Mouse (Mus musculus): ENCODE measurements around the gene Rrbp1. TPM values are rescaled to one million over a fixed set of nuclear protein-coding genes. Genes with fewer than 3 reads are reported as not detected.

The Rrbp1 gene
- total and polyA plus RNA-seq, 2 experiments from 2014 or later = 22.4 to 33.9 TPM

DNA sequence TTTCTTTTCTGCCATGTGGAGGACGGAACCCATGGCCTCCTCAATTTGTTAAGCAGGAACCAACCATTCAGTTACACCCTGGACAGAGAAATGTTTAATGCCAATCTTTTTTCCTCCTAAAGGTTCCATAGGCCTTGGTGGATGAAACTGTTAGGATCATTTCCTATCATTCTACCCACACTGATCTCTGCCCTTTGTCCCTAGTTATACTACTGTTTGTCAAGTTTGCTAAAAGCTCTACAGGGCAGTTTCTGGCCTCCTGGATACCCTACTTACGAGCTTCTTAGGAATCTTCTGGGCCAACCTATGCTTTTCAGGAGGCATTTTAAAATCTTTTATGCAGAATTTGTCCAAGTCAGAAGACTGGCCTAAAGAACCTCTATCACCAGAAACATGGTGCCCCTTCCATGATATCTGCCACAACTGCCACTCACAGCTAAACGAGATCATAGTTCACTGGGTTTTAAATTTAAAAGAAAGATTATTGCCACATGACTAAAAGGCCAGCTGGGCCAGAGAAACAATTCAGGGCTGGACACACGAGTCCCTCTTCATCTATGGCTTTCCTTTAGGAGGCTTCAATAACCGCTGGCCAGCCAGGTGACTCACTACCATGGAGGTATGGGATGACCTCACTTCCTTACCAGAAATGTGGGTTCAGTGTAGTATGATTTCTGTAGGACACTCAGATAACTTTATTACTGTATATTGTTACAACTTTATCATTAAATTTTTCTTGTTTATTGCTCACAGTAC lies 8.7 kb downstream of the Rrbp1 start:
- H3K9ac ChIP-seq (replicated peaks; ENCODE audit: low read length, poor library complexity, severe bottlenecking) = no peak overlapping the region
- WGBS = 85% methylated on average over 5 of the region's 5 CpGs
- no peaks in the 10 kb centered on the region for H3K36me3 ChIP-seq (ENCODE audit: insufficient read depth, low read length)
- no peak for TF ChIP-seq CTCF (IDR thresholded peaks at IDR 0.05)
- no peak overlapping the region for H3K4me3 ChIP-seq (ENCODE audit: low read depth, low read length)
- H3K27ac ChIP-seq (ENCODE audit: low read depth, low read length) = no peak overlapping the region
- H3K4me1 ChIP-seq (ENCODE audit: insufficient read depth, low read length) = no peaks in the 10 kb centered on the region
- no peak for ATAC-seq (ENCODE audit: low FRiP score)
- no peak for DNase-seq (ENCODE audit: low spot score)
- no peaks in the 10 kb centered on the region for H3K27me3 ChIP-seq (ENCODE audit: insufficient read depth, low read length)
- H3K9me3 ChIP-seq (ENCODE audit: low read length) = no peaks in the 10 kb centered on the region
- H3K4me2 ChIP-seq (ENCODE audit: low read depth, low read length, poor library complexity, severe bottlenecking) = no peak overlapping the region

- no peak for ATAC-seq (ENCODE audit: low FRiP score)
- Histone ChIP-seq H3K36me3 (ENCODE audit: insufficient read depth, low read length) (no peaks in the 10 kb centered on the region), H3K27me3 (ENCODE audit: insufficient read depth, low read length) (no peaks in the 10 kb centered on the region), H3K4me3 (ENCODE audit: low read depth, low read length) (no peak overlapping the region), H3K4me1 (ENCODE audit: insufficient read depth, low read length) (no peaks in the 10 kb centered on the region), H3K9ac (replicated peaks; ENCODE audit: low read length, poor library complexity, severe bottlenecking) (no peak overlapping the region), H3K4me2 (ENCODE audit: low read depth, low read length, poor library complexity, severe bottlenecking) (no peak overlapping the region), H3K27ac (ENCODE audit: low read depth, low read length) (no peak overlapping the region), H3K9me3 (ENCODE audit: low read length) (no peaks in the 10 kb centered on the region)
- 89% methylated on average over 1 of the region's 1 CpGs for WGBS
- no peak for TF ChIP-seq CTCF (IDR thresholded peaks at IDR 0.05)
- DNase-seq (ENCODE audit: low spot score) = no peak
These were observed 18.1 kb downstream of the Rrbp1 start for GRCm38 (mm10) chr2:143992977-143993376.

- no peak for TF ChIP-seq CTCF (IDR thresholded peaks at IDR 0.05)
- Histone ChIP-seq H3K36me3 (ENCODE audit: insufficient read depth, low read length) (no peaks in the 10 kb centered on the region), H3K27ac (ENCODE audit: low read depth, low read length) (no peak overlapping the region), H3K27me3 (ENCODE audit: insufficient read depth, low read length) (no peaks in the 10 kb centered on the region), H3K4me1 (ENCODE audit: insufficient read depth, low read length) (no peaks in the 10 kb centered on the region), H3K4me2 (ENCODE audit: low read depth, low read length, poor library complexity, severe bottlenecking) (no peak overlapping the region), H3K9me3 (ENCODE audit: low read length) (no peaks in the 10 kb centered on the region), H3K9ac (replicated peaks; ENCODE audit: low read length, poor library complexity, severe bottlenecking) (no peak overlapping the region), H3K4me3 (ENCODE audit: low read depth, low read length) (no peak overlapping the region)
- WGBS = 88% methylated on average over 7 of the region's 7 CpGs
- no peak for ATAC-seq (ENCODE audit: low FRiP score)
- no peak for DNase-seq (ENCODE audit: low spot score)
These were observed 18.9 kb downstream of the Rrbp1 start for GRCm38 (mm10) chr2:143991964-143992672.

- Histone ChIP-seq H3K4me2 (ENCODE audit: low read depth, low read length, poor library complexity, severe bottlenecking) (no peak overlapping the region), H3K36me3 (ENCODE audit: insufficient read depth, low read length) (no peaks in the 10 kb centered on the region), H3K27ac (ENCODE audit: low read depth, low read length) (no peak overlapping the region), H3K9me3 (ENCODE audit: low read length) (no peaks in the 10 kb centered on the region), H3K9ac (replicated peaks; ENCODE audit: low read length, poor library complexity, severe bottlenecking) (no peak overlapping the region), H3K27me3 (ENCODE audit: insufficient read depth, low read length) (no peaks in the 10 kb centered on the region), H3K4me1 (ENCODE audit: insufficient read depth, low read length) (no peaks in the 10 kb centered on the region), H3K4me3 (ENCODE audit: low read depth, low read length) (no peak overlapping the region)
- DNase-seq (ENCODE audit: low spot score) = peak; percentile 46
- WGBS = 4% methylated on average over 1 of the region's 1 CpGs
- TF ChIP-seq CTCF (IDR thresholded peaks at IDR 0.05) = no peak
- 0 out of 2 replicates have a peak, but pooled peaks have one; percentile 52 for ATAC-seq (ENCODE audit: low FRiP score)
These were observed 20.1 kb downstream of the Rrbp1 start for GRCm38 (mm10) chr2:143990997-143991396.

DNA sequence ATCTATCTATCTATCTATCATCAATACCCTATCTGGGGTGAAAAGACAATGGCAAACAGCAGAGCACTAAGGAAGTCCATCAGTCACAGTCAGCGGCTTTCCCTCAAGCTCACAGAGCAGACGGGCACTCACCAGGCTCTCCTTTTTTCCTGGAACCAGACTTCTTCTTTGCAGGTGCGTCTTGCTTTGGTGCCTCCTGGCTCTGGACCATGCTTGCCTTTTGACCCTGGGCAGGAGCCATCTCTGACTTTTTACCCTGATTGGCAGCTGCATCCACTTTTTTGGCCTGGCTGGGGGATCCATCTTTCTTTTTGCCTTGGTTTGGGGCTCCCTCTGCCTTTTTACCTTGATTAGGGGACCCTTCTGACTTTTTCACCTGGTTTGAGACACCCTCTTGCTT lies 23.0 kb downstream of the Rrbp1 start:
- no peak overlapping the region for H3K4me2 ChIP-seq (ENCODE audit: low read depth, low read length, poor library complexity, severe bottlenecking)
- H3K27me3 ChIP-seq (ENCODE audit: insufficient read depth, low read length) = no peaks in the 10 kb centered on the region
- DNase-seq (ENCODE audit: low spot score) (no peak), ATAC-seq (ENCODE audit: low FRiP score) (no peak)
- 90% methylated on average over 3 of the region's 3 CpGs for WGBS
- no peak overlapping the region for H3K4me3 ChIP-seq (ENCODE audit: low read depth, low read length)
- H3K27ac ChIP-seq (ENCODE audit: low read depth, low read length) = no peak overlapping the region
- no peak overlapping the region for H3K9ac ChIP-seq (replicated peaks; ENCODE audit: low read length, poor library complexity, severe bottlenecking)
- no peak for TF ChIP-seq CTCF (IDR thresholded peaks at IDR 0.05)
- no peaks in the 10 kb centered on the region for H3K9me3 ChIP-seq (ENCODE audit: low read length)
- peaks cover 5% of the 10 kb centered on the region; the same call in 1 of the 2 replicates for H3K36me3 ChIP-seq (ENCODE audit: insufficient read depth, low read length)
- H3K4me1 ChIP-seq (ENCODE audit: insufficient read depth, low read length) = no peaks in the 10 kb centered on the region

DNA sequence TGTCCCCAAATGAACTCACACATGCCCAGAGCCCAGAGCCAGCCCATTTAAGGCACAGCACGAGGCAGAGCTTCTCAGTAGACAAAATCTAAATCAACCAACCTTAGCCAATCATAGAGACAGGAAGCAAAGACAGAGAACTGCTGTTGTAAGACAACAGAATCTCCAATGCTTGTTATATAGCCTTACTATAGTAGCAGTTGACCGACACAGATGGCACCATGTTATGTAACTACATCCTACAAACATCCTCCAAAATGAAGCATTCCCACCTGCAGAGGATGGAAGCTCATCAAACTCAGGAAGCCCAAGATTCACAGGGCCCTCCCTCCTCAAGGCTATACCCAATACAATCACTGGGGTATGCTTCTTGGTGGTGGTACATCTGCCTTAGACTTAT lies 23.6 kb downstream of the Rrbp1 start:
- Histone ChIP-seq H3K36me3 (ENCODE audit: insufficient read depth, low read length) (peaks cover 5% of the 10 kb centered on the region; the same call in 1 of the 2 replicates), H3K4me2 (ENCODE audit: low read depth, low read length, poor library complexity, severe bottlenecking) (no peak overlapping the region), H3K9me3 (ENCODE audit: low read length) (no peaks in the 10 kb centered on the region), H3K4me3 (ENCODE audit: low read depth, low read length) (no peak overlapping the region), H3K9ac (replicated peaks; ENCODE audit: low read length, poor library complexity, severe bottlenecking) (no peak overlapping the region), H3K4me1 (ENCODE audit: insufficient read depth, low read length) (no peaks in the 10 kb centered on the region), H3K27me3 (ENCODE audit: insufficient read depth, low read length) (no peaks in the 10 kb centered on the region), H3K27ac (ENCODE audit: low read depth, low read length) (no peak overlapping the region)
- WGBS = 82% methylated on average over 2 of the region's 2 CpGs
- DNase-seq (ENCODE audit: low spot score) (no peak), ATAC-seq (ENCODE audit: low FRiP score) (no peak)
- TF ChIP-seq CTCF (IDR thresholded peaks at IDR 0.05) = no peak
